Mouse (Mus musculus) lung, embryonic 16.5 days (tissue): ENCODE results near the gene Prpf4b. TPM values are rescaled to one million over a fixed set of nuclear protein-coding genes. Genes with fewer than 3 reads are reported as not detected.
"Not testable (repeated sequence)": the region's sequence is repeated elsewhere in the genome, so short reads cannot be mapped to it uniquely, and the experiment has no call there.

ENCODE experiments used
- ATAC-seq: fragments of 200-750 bp; cut with Nextera tagmentation; 2 replicates; pipeline ENCODE4 v1.8.0; 2017; ENCODE audit warnings: low read depth, mild to moderate bottlenecking, moderate library complexity
- H3K27ac ChIP-seq: fragments of 300-500 bp; sonication (generic); 2 replicates; pipeline ENCODE4 v1.5.1; 2014; ENCODE audit warnings: mild to moderate bottlenecking, control low read depth, low read length
- H3K27me3 ChIP-seq: fragments of 300-500 bp; sonication (generic); 2 replicates; pipeline ENCODE4 v1.6.1; 2014; ENCODE audit warnings: low read depth, low read length, mixed read lengths; ENCODE audit not compliant: control insufficient read depth, insufficient read depth
- H3K36me3 ChIP-seq: fragments of 300-500 bp; sonication (generic); 2 replicates; pipeline ENCODE4 v1.6.1; 2014; ENCODE audit warnings: low read length; ENCODE audit not compliant: control insufficient read depth, insufficient read depth
- H3K4me1 ChIP-seq: fragments of 300-500 bp; sonication (generic); replicated peaks from 2 replicates; pipeline ENCODE4 v1.6.1; 2014; ENCODE audit warnings: low read length, mixed read lengths; ENCODE audit not compliant: control insufficient read depth, insufficient read depth
- H3K4me2 ChIP-seq: fragments of 300-500 bp; sonication (generic); 2 replicates; pipeline ENCODE4 v1.6.1; 2014; ENCODE audit warnings: low read depth, low read length, control low read depth
- H3K4me3 ChIP-seq: fragments of 300-500 bp; sonication (generic); 2 replicates; pipeline ENCODE4 v1.5.1; 2014; ENCODE audit warnings: mild to moderate bottlenecking, low read length, control low read depth
- H3K9ac ChIP-seq: fragments of 300-500 bp; sonication (generic); 2 replicates; pipeline ENCODE4 v1.6.1; 2014; ENCODE audit warnings: low read length, control low read depth
- H3K9me3 ChIP-seq: fragments of 300-500 bp; sonication (generic); 2 replicates; pipeline ENCODE4 v1.6.1; 2016; ENCODE audit warnings: low read length; ENCODE audit not compliant: control insufficient read depth
- WGBS: fragments of 180-500 bp; shearing (Covaris S2); extraction: QIAGEN DNeasy Blood & Tissue Kit; methylation state at CpG from one replicate; pipeline ENCODE4 v1.1.7; 2014; 5-methylcytosine and 5-hydroxymethylcytosine counted together
- polyA plus RNA-seq: library from polyadenylated mRNA; unstranded; fragments of >200 nt; fragmentation: Nextera tagmentation; extraction: Ambion mirVana; gene quantifications from 2 replicates; pipeline ENCODE4 v1.2.1, GENCODE M21; 2015

Prpf4b gene
- polyA plus RNA-seq, 1 experiment from 2014 or later: 70.6 TPM

GRCm38 (mm10) chr13:34916520-34917167 is 41.5 kb downstream of the Prpf4b start:
- Histone ChIP-seq H3K9ac (peak overlapping the region; percentile 61), H3K36me3 (no peaks in the 10 kb centered on the region), H3K27me3 (no peaks in the 10 kb centered on the region), H3K9me3 (no peaks in the 10 kb centered on the region), H3K4me1 (no peaks in the 10 kb centered on the region; the same call in 1 of the 2 replicates), H3K4me3 (peak overlapping the region; percentile 45), H3K4me2 (peak overlapping the region; percentile 73), H3K27ac (no peak overlapping the region)
- 22% methylated on average over 36 of the region's 37 CpGs for WGBS
- ATAC-seq: peak; percentile 71

DNA sequence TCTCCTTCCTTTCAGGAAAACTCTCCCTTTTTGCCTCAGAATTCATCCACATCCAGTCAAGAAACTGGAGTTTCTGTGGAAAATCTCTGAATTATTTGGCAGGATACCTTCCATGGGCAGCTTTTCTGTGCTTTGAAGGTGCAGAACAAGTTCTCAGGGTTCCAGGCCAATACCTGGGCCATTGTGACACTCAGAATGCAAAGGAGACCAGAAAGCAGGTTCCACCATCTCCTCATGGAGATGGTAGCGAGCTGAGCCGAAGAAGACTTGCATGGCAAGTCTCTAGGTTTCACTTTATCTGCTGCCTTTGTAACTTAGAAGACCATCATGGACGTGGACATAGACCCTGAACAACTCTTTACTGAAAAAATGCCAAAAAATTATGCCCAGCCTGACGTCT is 49.1 kb downstream of the Prpf4b start, which contains the start of the genes Fam217a and 4933417A18Rik:
TSS of gene Fam217a (minus strand) at position 101 of the 400 bp plus-strand sequence.
TSS of gene 4933417A18Rik (plus strand) at position 200 of the 400 bp plus-strand sequence.
- H3K27me3 ChIP-seq: no peaks in the 10 kb centered on the region
- no peak within 1 kb of the TSS for H3K27ac ChIP-seq
- H3K4me3 ChIP-seq: no peak within 1 kb of the TSS
- no peaks in the 10 kb centered on the region for H3K4me1 ChIP-seq
- no peak within 1 kb of the TSS for H3K9ac ChIP-seq
- no peak for ATAC-seq
- H3K9me3 ChIP-seq: no peaks in the 10 kb centered on the region
- H3K4me2 ChIP-seq: no peak within 1 kb of the TSS
- 70% methylated on average over 4 of the region's 4 CpGs for WGBS
- H3K36me3 ChIP-seq: no peaks in the 10 kb centered on the region

GRCm38 (mm10) chr13:34934931-34935644 is 60.0 kb downstream of the Prpf4b start:
- 69% methylated on average over 10 of the region's 10 CpGs for WGBS
- H3K36me3 ChIP-seq: no peaks in the 10 kb centered on the region
- ATAC-seq: no peak
- no peak overlapping the region for H3K4me2 ChIP-seq
- no peaks in the 10 kb centered on the region for H3K4me1 ChIP-seq
- H3K27ac ChIP-seq: no peak overlapping the region
- H3K9ac ChIP-seq: no peak overlapping the region
- no peaks in the 10 kb centered on the region for H3K27me3 ChIP-seq
- no peak overlapping the region for H3K4me3 ChIP-seq
- no peaks in the 10 kb centered on the region for H3K9me3 ChIP-seq

- Histone ChIP-seq H3K4me1 (no peaks in the 10 kb centered on the region), H3K9me3 (no peaks in the 10 kb centered on the region), H3K4me3 (no peak overlapping the region), H3K4me2 (no peak overlapping the region), H3K9ac (no peak overlapping the region), H3K27me3 (no peaks in the 10 kb centered on the region), H3K36me3 (no peaks in the 10 kb centered on the region), H3K27ac (no peak overlapping the region)
- ATAC-seq: no peak
These were observed 67.3 kb downstream of the Prpf4b start for GRCm38 (mm10) chr13:34942370-34942769.

DNA sequence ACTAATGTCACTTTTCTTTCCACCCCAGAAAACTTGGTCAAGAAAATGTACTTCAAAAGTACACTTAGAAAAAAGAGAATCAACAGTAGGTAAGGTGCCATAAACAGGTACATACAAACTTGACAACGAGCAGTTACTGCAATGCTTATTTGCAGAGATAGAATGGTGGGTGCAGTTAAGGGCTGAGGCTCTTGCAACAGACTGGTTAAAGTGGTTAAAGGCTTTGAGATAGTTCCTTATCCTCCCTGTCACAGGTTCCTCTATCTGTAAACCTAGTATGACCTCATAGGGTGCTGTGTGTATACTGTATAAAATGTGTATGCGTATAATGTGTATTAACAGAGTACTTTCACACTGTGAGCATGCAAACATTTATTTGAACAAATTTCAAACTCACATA is 76.3 kb downstream of the Prpf4b start:
- 82% methylated on average over 2 of the region's 2 CpGs for WGBS
- not testable (repeated sequence) for H3K27me3 ChIP-seq, ATAC-seq

More for the DNA sequence above, 76.3 kb downstream of the Prpf4b start:
- not testable (repeated sequence) for H3K9ac ChIP-seq, H3K4me1 ChIP-seq, H3K36me3 ChIP-seq, H3K9me3 ChIP-seq, H3K4me3 ChIP-seq, H3K4me2 ChIP-seq, H3K27ac ChIP-seq

Other genes with a start within 250 kb of the Prpf4b start
- 6.2 and 9.0 TPM in 2 replicates for gene Pxdc1, start 221.8 kb upstream of the Prpf4b start, polyA plus RNA-seq
- not detected in 2 replicates for gene Fam50b, start 140.5 kb upstream of the Prpf4b start, polyA plus RNA-seq
- gene Fam217a, start 49.0 kb downstream of the Prpf4b start, polyA plus RNA-seq: 1.7 and 1.9 TPM in 2 replicates
- gene 4933417A18Rik, start 49.1 kb downstream of the Prpf4b start, polyA plus RNA-seq: not detected in 2 replicates
- 0.36 and 0.55 TPM in 2 replicates for gene Eci3, start 88.5 kb downstream of the Prpf4b start, polyA plus RNA-seq
- gene Eci2, start 151.8 kb downstream of the Prpf4b start, polyA plus RNA-seq: 147 and 155 TPM in 2 replicates